Mouse (Mus musculus) heart, adult 2 months (tissue): ENCODE measurements around the gene Tspan2.

Experiments
- CTCF ChIP-seq: fragments of 200-600 bp; IDR thresholded peaks from 2 replicates; pipeline ENCODE4 v1.8.1; 2022; ENCODE audit warnings: antibody characterized with exemption, mild to moderate bottlenecking, moderate library complexity
- POLR2A ChIP-seq: fragments of 200-500 bp; IDR thresholded peaks from 2 replicates; pipeline ENCODE4 v1.6.1; 2011; ENCODE audit warnings: mild to moderate bottlenecking, low read depth, low read length, control low read depth; ENCODE audit not compliant: insufficient read depth

- TF ChIP-seq POLR2A (no peak), CTCF (peak; percentile 69)
These were observed 32.3 kb upstream of the Tspan2 start for GRCm38 (mm10) chr3:102701902-102702544.
